Mouse (Mus musculus) liver, adult 2 months (tissue): ENCODE results near the gene Cxcr3. TPM values are rescaled to one million over a fixed set of nuclear protein-coding genes. Genes with fewer than 3 reads are reported as not detected.

Experiments
- DNase-seq: peaks from one replicate; pipeline ENCODE4 v3.0.0-alpha.2; 2011; ENCODE audit warnings: low read depth, low spot score; ENCODE audit errors: extremely low read depth
- H3K27ac ChIP-seq: fragments of 200-500 bp; replicated peaks from 2 replicates; pipeline ENCODE4 v1.5.1; 2012; ENCODE audit warnings: low read depth, mild to moderate bottlenecking, control low read depth, inconsistent platforms, low read length; ENCODE audit not compliant: insufficient read depth
- H3K27me3 ChIP-seq: fragments of 200-500 bp; 2 replicates; pipeline ENCODE4 v1.6.1; 2012; ENCODE audit warnings: mild to moderate bottlenecking, moderate library complexity, low read length, inconsistent platforms; ENCODE audit not compliant: control insufficient read depth, insufficient read depth
- H3K36me3 ChIP-seq: fragments of 200-500 bp; 2 replicates; pipeline ENCODE4 v1.6.1; 2012; ENCODE audit warnings: low read length, inconsistent platforms; ENCODE audit not compliant: control insufficient read depth, insufficient read depth
- H3K4me1 ChIP-seq: fragments of 200-500 bp; 2 replicates; pipeline ENCODE4 v1.6.1; 2011; ENCODE audit warnings: low read length; ENCODE audit not compliant: control insufficient read depth, insufficient read depth
- H3K4me3 ChIP-seq: fragments of 200-500 bp; 2 replicates; pipeline ENCODE4 v1.5.1; 2011; ENCODE audit warnings: low read depth, mild to moderate bottlenecking, control low read depth, low read length, moderate library complexity; ENCODE audit not compliant: insufficient read depth
- H3K79me2 ChIP-seq: fragments of 200-500 bp; 2 replicates; pipeline ENCODE4 v1.6.1; 2012; ENCODE audit warnings: inconsistent platforms, mild to moderate bottlenecking, low read length, moderate library complexity; ENCODE audit not compliant: control insufficient read depth, insufficient read depth
- H3K9ac ChIP-seq: fragments of 200-500 bp; 2 replicates; pipeline ENCODE4 v1.6.1; 2012; ENCODE audit warnings: low read depth, mild to moderate bottlenecking, control low read depth, inconsistent platforms, low read length
- CTCF ChIP-seq: fragments of 200-500 bp; IDR thresholded peaks from 2 replicates; pipeline ENCODE4 v1.5.1; 2011; ENCODE audit warnings: low read depth, low read length, control low read depth
- POLR2A ChIP-seq: fragments of 200-500 bp; IDR thresholded peaks from 2 replicates; pipeline ENCODE4 v1.6.1; 2011; ENCODE audit warnings: low read length, control low read depth; ENCODE audit not compliant: insufficient read depth; ENCODE audit errors: extremely low read depth
- WGBS: fragments of 180-500 bp; shearing (Covaris S2); methylation state at CpG from one replicate; pipeline ENCODE4 v1.1.7; 2018; 5-methylcytosine and 5-hydroxymethylcytosine counted together
- polyA plus RNA-seq: library from polyadenylated mRNA; depleted of rRNA; stranded (reverse); fragments of >200 nt; gene quantifications from 2 replicates; pipeline ENCODE4 v1.2.3, GENCODE M21; 2012; rRNA removed
- total RNA-seq: library from RNA; depleted of rRNA; stranded (reverse); fragments of >200 nt; gene quantifications from 2 replicates; pipeline ENCODE4 v1.2.3, GENCODE M21; 2014; rRNA removed

Gene Cxcr3
- total and polyA plus RNA-seq, 2 experiments = 0.46 to 2.7 TPM

- DNase-seq = no peak
- Histone ChIP-seq H3K79me2 (no peaks in the 10 kb centered on the region), H3K36me3 (no peaks in the 10 kb centered on the region), H3K27ac (no peak overlapping the region), H3K4me1 (no peaks in the 10 kb centered on the region), H3K9ac (no peak overlapping the region), H3K27me3 (peaks cover 3% of the 10 kb centered on the region; the same call in 1 of the 2 replicates), H3K4me3 (no peak overlapping the region)
- TF ChIP-seq CTCF (no peak), POLR2A (no peak)
- WGBS = 60% methylated on average over 23 of the region's 23 CpGs
Measured at GRCm38 (mm10) chrX:101698232-101698631, 35.8 kb downstream of the Cxcr3 start.

GRCm38 (mm10) chrX:101697537-101697936 is 36.5 kb downstream of the Cxcr3 start:
- WGBS = 61% methylated on average over 33 of the region's 54 CpGs
- TF ChIP-seq CTCF = no peak
- no peak for TF ChIP-seq POLR2A
- Histone ChIP-seq H3K27me3 (peaks cover 3% of the 10 kb centered on the region; the same call in 1 of the 2 replicates), H3K36me3 (no peaks in the 10 kb centered on the region), H3K27ac (no peak overlapping the region), H3K4me3 (no peak overlapping the region), H3K9ac (no peak overlapping the region), H3K4me1 (no peaks in the 10 kb centered on the region), H3K79me2 (no peaks in the 10 kb centered on the region)
- DNase-seq = no peak

GRCm38 (mm10) chrX:101695686-101696085 is 38.4 kb downstream of the Cxcr3 start:
- H3K4me1 ChIP-seq = no peaks in the 10 kb centered on the region
- no peak overlapping the region for H3K9ac ChIP-seq
- 92% methylated on average over 26 of the region's 27 CpGs for WGBS
- H3K27me3 ChIP-seq = peaks cover 3% of the 10 kb centered on the region; the same call in 1 of the 2 replicates
- no peak for DNase-seq
- TF ChIP-seq CTCF = no peak
- TF ChIP-seq POLR2A = no peak
- no peak overlapping the region for H3K27ac ChIP-seq
- no peaks in the 10 kb centered on the region for H3K36me3 ChIP-seq
- no peaks in the 10 kb centered on the region for H3K79me2 ChIP-seq
- no peak overlapping the region for H3K4me3 ChIP-seq

Other genes with a start within 250 kb of the Cxcr3 start
- 11.6 and 13.3 TPM in 2 replicates for gene Taf1, start 201.5 kb downstream of the Cxcr3 start, total RNA-seq
- gene Taf1, start 201.5 kb downstream of the Cxcr3 start, polyA plus RNA-seq = 1.0 and 1.7 TPM in 2 replicates
- 61.4 and 69.3 TPM in 2 replicates for gene Ogt, start 94.2 kb downstream of the Cxcr3 start, total RNA-seq
- 18.9 and 28.3 TPM in 2 replicates for gene Ogt, start 94.2 kb downstream of the Cxcr3 start, polyA plus RNA-seq
- gene Gm4779, start 60.2 kb upstream of the Cxcr3 start, total RNA-seq = not detected in 2 replicates
- gene Gm4779, start 60.2 kb upstream of the Cxcr3 start, polyA plus RNA-seq = not detected in 2 replicates
- gene 8030474K03Rik, start 60.4 kb upstream of the Cxcr3 start, total RNA-seq = not detected in 2 replicates
- not detected in 2 replicates for gene 8030474K03Rik, start 60.4 kb upstream of the Cxcr3 start, polyA plus RNA-seq
- 0.46 and 0.54 TPM in 2 replicates for gene Nhsl2, start 115.1 kb upstream of the Cxcr3 start, total RNA-seq
- 0.15 and 0.27 TPM in 2 replicates for gene Nhsl2, start 115.1 kb upstream of the Cxcr3 start, polyA plus RNA-seq